Comparison of ENCODE assay signal across 26 mouse cellular contexts in the genomic region with DNA sequence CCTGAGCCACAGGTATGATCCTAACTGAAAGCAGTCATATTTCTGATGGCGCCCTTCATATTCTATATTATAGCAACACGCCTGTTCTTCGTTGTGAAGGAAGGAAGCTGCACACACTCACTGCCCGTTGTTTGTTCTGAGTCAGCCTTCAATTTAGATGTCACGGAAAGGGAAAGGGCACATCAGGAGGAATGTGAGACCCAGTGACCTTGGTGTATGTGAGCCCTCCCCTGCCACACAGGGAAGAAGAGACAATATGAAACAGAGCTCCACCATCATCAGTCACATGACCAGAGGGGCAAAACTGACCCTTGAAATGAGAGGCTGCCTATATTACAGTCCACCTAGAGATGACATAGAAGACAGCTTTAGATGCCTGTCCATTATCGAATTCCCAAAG. TPM values are rescaled to one million over a fixed set of nuclear protein-coding genes. Genes with fewer than 3 reads are reported as not detected.
DNase-seq lines count a peak whose midpoint lies in the region; ATAC-seq lines count a peak whose summit lies in the region.
"Had no signal": no experiment of that assay in that cellular context is flagged by ENCODE, and none has a peak within 500 bp of the region (broad histone marks: within the 10 kb centered on the region; RNA-seq: fewer than 3 reads in every experiment).

No protein-coding gene starts in this region.

- H3K27ac ChIP-seq in heart, embryonic 15.5 days: 0 out of 2 replicates have a peak overlapping the region, but pooled peaks have one; percentile 61
- H3K27ac ChIP-seq: embryonic facial prominence, embryonic 13.5 days; embryonic facial prominence, embryonic 15.5 days; forebrain, embryonic 10.5 days; forebrain, embryonic 12.5 days had no signal

- H3K27me3 ChIP-seq in heart, embryonic 15.5 days: no peaks in the 10 kb centered on the region
- H3K27me3 ChIP-seq: CH12.LX; embryonic facial prominence, embryonic 13.5 days; embryonic facial prominence, embryonic 15.5 days; forebrain, embryonic 12.5 days; Patski had no signal

- no peak overlapping the region for H3K9ac ChIP-seq in heart, embryonic 15.5 days
- H3K9ac ChIP-seq: embryonic facial prominence, embryonic 13.5 days; embryonic facial prominence, embryonic 15.5 days; forebrain, embryonic 12.5 days had no signal

- H3K4me2 ChIP-seq in heart, embryonic 15.5 days: no peak overlapping the region
- H3K4me2 ChIP-seq: embryonic facial prominence, embryonic 13.5 days; embryonic facial prominence, embryonic 15.5 days; forebrain, embryonic 12.5 days had no signal

- no peaks in the 10 kb centered on the region for H3K9me3 ChIP-seq in heart, embryonic 15.5 days (replicated peaks)
- H3K9me3 ChIP-seq: embryonic facial prominence, embryonic 13.5 days; embryonic facial prominence, embryonic 15.5 days; forebrain, embryonic 10.5 days; forebrain, embryonic 12.5 days; G1E had no signal

- peak; percentile 55 for DNase-seq in heart, adult 11 months
- no peak for DNase-seq in heart, adult 9 months (ENCODE audit: low spot score in 2 of 2)
- no peak for DNase-seq in heart, postnatal 14 days
- DNase-seq: adrenal gland, adult 8-10 months; adrenal gland, postnatal 25 days; B cell, adult 2 months; cerebellum, adult 11 months; cerebellum, adult 18-20 months; cerebellum, adult 8-10 months; cerebellum, adult 9-11 months; cerebellum, postnatal 14 days; cerebellum, postnatal 36 days; embryo, embryonic 11 days had no signal

- peaks cover 28% of the 10 kb centered on the region; the same call in 1 of the 2 replicates for H3K36me3 ChIP-seq in heart, embryonic 15.5 days
- H3K36me3 ChIP-seq: embryonic facial prominence, embryonic 13.5 days; embryonic facial prominence, embryonic 15.5 days; forebrain, embryonic 10.5 days; forebrain, embryonic 12.5 days had no signal

- peaks cover 21% of the 10 kb centered on the region for H3K4me1 ChIP-seq in heart, embryonic 15.5 days (replicated peaks)
- H3K4me1 ChIP-seq: embryonic facial prominence, embryonic 13.5 days; embryonic facial prominence, embryonic 15.5 days; forebrain, embryonic 12.5 days had no signal

- ATAC-seq in heart, embryonic 15.5 days (replicated peaks; ENCODE audit: insufficient number of reproducible peaks, insufficient read depth, low FRiP score, low read depth): no peak
- no peak for ATAC-seq in activated CD4-positive, CD25-positive, alpha-beta regulatory T cell, adult 4 months
- ATAC-seq: CD4-positive, CD25-positive, alpha-beta regulatory T cell, adult 4 months; forebrain, embryonic 14.5 days; forebrain, embryonic 16.5 days; Patski had no signal

- no peak overlapping the region for H3K4me3 ChIP-seq in heart, embryonic 15.5 days
- H3K4me3 ChIP-seq: embryonic facial prominence, embryonic 13.5 days; embryonic facial prominence, embryonic 15.5 days; erythroblast, embryonic 14.5 days; forebrain, embryonic 10.5 days; forebrain, embryonic 12.5 days had no signal

- WGBS in heart, embryonic 15.5 days: 82% methylated on average over 6 of the region's 6 CpGs

- intact Hi-C loops in heart, postnatal 14 days (cut with DNase I): no loop called here

RNA-seq across cellular contexts. Expression of gene Parp4, which starts 6.9 kb away (rescaled TPM):
- polyA plus RNA-seq in heart, embryonic 15.5 days (2015; fragmentation: Nextera tagmentation; extraction: Ambion mirVana): 7.1 and 10.3 TPM in 2 replicates
- total RNA-seq in heart, postnatal 14 days (2021): 10 to 100 TPM; 26.5 to 26.7 TPM
- polyA plus RNA-seq in activated CD4-positive, CD25-positive, alpha-beta regulatory T cell, adult 4 months (2017; shearing (Covaris generic)): 10 to 100 TPM; 40.8 to 45.2 TPM

RNA-seq across cellular contexts. Expression of gene Cenpj, which starts 7.1 kb away (rescaled TPM):
- polyA plus RNA-seq in heart, embryonic 15.5 days (2015; fragmentation: Nextera tagmentation; extraction: Ambion mirVana): 7.4 and 7.6 TPM in 2 replicates
- 1 to 10 TPM; 2.7 to 3.5 TPM for total RNA-seq in heart, postnatal 14 days (2021)
- 1 to 10 TPM; 8.5 to 8.7 TPM for polyA plus RNA-seq in activated CD4-positive, CD25-positive, alpha-beta regulatory T cell, adult 4 months (2017; shearing (Covaris generic))
